In genomic region chr8:109608271-109609152, GRCm38 (mm10) we compare ENCODE assay signal across 8 mouse cellular contexts. TPM values are rescaled to one million over a fixed set of nuclear protein-coding genes. Genes with fewer than 3 reads are reported as not detected.
DNase-seq lines count a peak whose midpoint lies in the region; ATAC-seq lines count a peak whose summit lies in the region.

TSS of gene Dhodh (minus strand) at chr8:109608673.

- ATAC-seq in megakaryocyte progenitor cell, adult 5-6 weeks (replicated peaks; ENCODE audit: poor library complexity) = peak; percentile 91

- peak; percentile 96 for DNase-seq in adipocyte (ENCODE audit: low spot score)
- DNase-seq in embryo, embryonic 10 days (ENCODE audit: low spot score) = peak; percentile 98
- DNase-seq in gastrocnemius, postnatal 10 days = peak; percentile 93
- peak; percentile 97 for DNase-seq in induced T-regulatory cell, adult 2 months (ENCODE audit: low read depth)
- DNase-seq in left cerebral cortex, adult 9 months (ENCODE audit: low spot score in 2 of 2) = peak; percentile 97 to 98
- peak; percentile 97 for DNase-seq in right cerebral cortex, postnatal 14 days
- peak; percentile 94 to 95 for DNase-seq in urinary bladder, postnatal 36 days (ENCODE audit: low spot score in 2 of 2)

RNA-seq across cellular contexts. Expression of gene Dhodh, which starts in this region (rescaled TPM):
- total RNA-seq in gastrocnemius, postnatal 10 days (2021) = 10 to 100 TPM; 13.1 to 13.4 TPM
- 13.4 and 20.8 TPM in 2 replicates for total RNA-seq in megakaryocyte progenitor cell, adult 5-6 weeks (2015)
- total RNA-seq in megakaryocyte progenitor cell, adult 5-6 weeks (2017) = 24.8 and 32.4 TPM in 2 replicates

Comparison
In these comparisons a context has a peak if more than half of its experiments do, and no peak if none do; other contexts are left out.
1. Peak in every context shown above with its lines: DNase-seq and ATAC-seq.